Mouse (Mus musculus) heart, postnatal 0 days (tissue): ENCODE measurements at regions not wholly inside any gene's neighbourhood (a gene's known extent, or its start where the extent isn't known, plus 50 kb on each side); places are given as distances from the start of the nearest gene placed in this dataset.

Experiments used
- CTCF ChIP-seq: IDR thresholded peaks from 2 replicates; pipeline ENCODE4 v1.5.1; 2016; ENCODE audit warnings: antibody characterized with exemption, control low read depth, low read depth
- EP300 ChIP-seq: IDR thresholded peaks from 2 replicates; pipeline ENCODE4 v1.6.1; 2016; ENCODE audit warnings: antibody characterized with exemption, low read depth

- no peak for TF ChIP-seq CTCF
- no peak for TF ChIP-seq EP300
Measured at GRCm38 (mm10) chr13:111030111-111030510, 224.7 kb upstream of the Actbl2 start.
